Mouse (Mus musculus) brain, embryonic 14.5 days (tissue): ENCODE results near the gene Tmbim6. TPM values are rescaled to one million over a fixed set of nuclear protein-coding genes. Genes with fewer than 3 reads are reported as not detected.
"Not testable (repeated sequence)": the region's sequence is repeated elsewhere in the genome, so short reads cannot be mapped to it uniquely, and the experiment has no call there.

Experiments used
- DNase-seq: peaks from one replicate; pipeline ENCODE4 v3.0.0-alpha.2; 2011; ENCODE audit warnings: low read depth
- CTCF ChIP-seq: fragments of 200-500 bp; IDR thresholded peaks from 2 replicates; pipeline ENCODE4 v1.5.1; 2012; ENCODE audit warnings: inconsistent platforms, mild to moderate bottlenecking, moderate library complexity, borderline replicate concordance; ENCODE audit not compliant: insufficient read depth, insufficient read length; ENCODE audit errors: extremely low read depth
- POLR2A ChIP-seq: fragments of 200-500 bp; IDR thresholded peaks from 2 replicates; pipeline ENCODE4 v1.6.1; 2012; ENCODE audit warnings: mild to moderate bottlenecking, inconsistent platforms, borderline replicate concordance; ENCODE audit not compliant: poor library complexity, insufficient read depth, insufficient read length, severe bottlenecking; ENCODE audit errors: extremely low read depth
- polyA plus RNA-seq: library from polyadenylated mRNA; depleted of rRNA; stranded (reverse); fragments of >200 nt; gene quantifications from 2 replicates; pipeline ENCODE4 v1.2.3, GENCODE M21; 2012

Tmbim6 gene
- polyA plus RNA-seq, 1 experiment: 214 TPM

DNA sequence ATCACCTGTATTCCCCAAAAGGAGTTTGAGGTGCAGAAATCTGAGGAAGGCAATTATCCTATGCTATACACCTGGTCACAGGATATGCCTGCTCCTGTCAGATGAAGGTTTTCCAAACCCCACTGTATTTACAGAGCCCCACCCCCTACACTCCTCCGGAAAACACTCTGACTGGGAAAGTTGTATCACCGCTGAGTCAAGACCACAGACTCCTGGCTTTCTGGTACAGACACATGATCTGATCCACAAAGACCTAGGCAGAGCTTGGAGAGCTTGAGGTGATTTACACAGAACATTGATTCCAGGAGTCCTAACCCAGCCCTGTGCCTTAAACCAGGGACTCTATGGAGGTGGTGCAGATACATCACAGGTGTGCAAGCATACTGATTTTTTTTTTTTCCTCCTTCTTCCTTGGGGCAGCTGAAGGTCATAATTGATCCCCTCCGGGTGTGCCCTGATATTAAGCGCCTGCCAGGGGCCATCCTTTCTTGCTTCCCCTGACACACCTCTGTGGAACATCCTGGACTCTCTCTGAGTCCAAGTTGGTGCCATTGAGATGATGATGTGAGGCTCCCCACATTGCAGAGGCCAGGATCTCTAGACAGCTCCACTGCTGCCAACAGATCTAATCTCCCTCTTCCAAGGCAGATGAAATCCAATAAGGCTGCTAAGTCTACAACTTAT lies 24.0 kb upstream of the Tmbim6 start:
- TF ChIP-seq CTCF: no peak
- no peak for TF ChIP-seq POLR2A
- DNase-seq: no peak

DNA sequence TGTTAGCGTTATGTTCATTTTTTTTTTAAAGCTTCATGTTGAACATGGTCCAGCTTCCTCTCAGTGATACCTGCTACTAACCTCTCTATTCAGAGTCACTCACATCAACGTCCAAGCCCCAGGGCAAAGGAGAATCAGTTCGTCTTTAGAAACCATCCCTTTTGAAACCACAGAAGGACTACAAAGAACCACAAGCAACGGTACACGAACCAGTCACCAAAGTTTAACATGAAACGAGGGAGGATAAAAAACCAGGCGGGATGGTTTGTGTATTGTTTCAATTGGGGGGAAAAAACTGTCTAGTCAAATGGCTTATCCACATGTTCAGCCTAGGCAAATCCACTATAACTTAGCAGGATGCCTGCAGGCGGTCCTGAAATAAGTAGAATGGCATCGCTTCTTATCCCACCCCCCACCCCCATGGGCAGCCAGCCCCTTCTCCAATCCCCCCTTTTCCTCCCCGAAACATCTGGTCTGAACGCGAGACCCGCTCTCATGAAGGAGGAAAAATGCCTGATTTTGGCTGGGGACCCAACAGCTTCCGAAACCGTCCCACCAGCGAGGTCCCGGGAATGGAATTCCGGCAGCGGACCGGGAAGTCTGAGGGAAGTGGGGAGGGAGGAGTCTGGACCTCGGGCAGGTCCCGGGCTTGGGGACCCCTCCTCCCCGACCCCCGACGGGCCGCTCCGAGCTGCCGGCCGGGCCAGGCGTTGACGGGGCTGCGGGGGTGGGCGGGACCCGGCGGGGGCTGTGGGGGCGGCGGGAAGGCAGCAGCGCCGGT lies 23.1 kb upstream of the Tmbim6 start:
- peak; percentile 39 for DNase-seq
- TF ChIP-seq CTCF (no peak), POLR2A (no peak)

DNA sequence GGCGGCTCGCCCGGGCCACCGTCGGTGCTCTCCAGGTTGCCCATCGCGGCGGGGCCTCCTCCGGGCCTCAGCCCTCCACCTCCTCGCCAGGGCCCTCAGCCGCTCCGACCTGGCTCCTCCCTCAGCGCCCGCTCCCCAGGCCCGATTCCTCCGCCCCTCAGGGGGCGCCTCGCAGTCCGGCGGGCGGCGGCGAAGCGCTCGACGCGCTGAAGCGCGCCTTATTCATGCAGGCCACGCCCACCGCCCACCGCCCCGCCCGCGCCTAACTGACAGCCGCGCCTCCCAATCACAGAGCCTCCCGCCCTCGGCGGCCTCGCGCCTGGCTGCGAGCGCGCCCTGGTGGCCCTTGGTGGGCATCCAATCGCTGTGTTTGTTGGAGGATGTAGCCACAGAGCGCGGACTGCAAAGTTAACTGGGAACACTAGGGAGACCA lies 22.4 kb upstream of the Tmbim6 start, which contains the start of gene Fmnl3:
Gene Fmnl3 (minus strand): TSS at position 224 of the 433 bp plus-strand sequence.
- peak; percentile 98 for DNase-seq
- TF ChIP-seq CTCF: peak; percentile 66
- TF ChIP-seq POLR2A: peak; percentile 93

DNA sequence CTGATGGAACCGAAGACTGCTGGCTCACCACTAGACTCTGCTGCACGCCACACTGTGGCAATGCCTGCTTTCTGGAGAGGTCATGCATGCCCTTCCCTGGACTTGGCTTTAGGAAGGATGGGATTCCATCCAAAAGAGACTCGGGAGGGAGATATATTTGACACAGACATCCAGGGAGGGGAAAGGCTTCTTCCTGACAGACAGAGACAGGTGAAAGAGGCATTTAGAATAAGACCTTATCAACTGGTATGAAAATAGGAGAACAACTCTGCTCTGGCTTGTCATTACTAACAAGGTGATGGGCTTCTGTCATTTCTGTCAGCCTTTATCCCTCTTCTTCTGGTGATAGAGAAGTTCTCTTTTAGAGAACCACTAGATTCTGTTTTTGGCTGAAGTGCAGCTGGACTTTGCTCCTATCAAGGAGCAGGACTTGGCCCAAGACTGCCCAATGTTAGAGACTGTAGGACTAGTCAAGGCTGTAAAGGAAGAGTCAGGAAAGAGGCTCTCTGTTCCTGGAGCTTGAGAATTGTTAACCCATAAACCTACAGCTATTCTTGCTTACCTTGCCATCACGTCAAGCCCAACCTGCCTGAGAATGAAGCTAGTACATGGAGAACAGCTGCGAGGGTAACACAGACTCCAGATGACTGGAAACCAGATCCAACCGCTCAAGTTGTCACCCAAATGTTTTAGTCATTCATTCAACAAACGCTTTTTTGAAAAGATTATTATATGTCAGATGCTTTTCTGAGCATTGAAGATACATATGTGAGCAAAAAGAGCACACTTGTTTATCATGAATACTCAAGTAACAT lies 20.9 kb upstream of the Tmbim6 start:
- TF ChIP-seq POLR2A (no peak), CTCF (no peak)
- DNase-seq: no peak

DNA sequence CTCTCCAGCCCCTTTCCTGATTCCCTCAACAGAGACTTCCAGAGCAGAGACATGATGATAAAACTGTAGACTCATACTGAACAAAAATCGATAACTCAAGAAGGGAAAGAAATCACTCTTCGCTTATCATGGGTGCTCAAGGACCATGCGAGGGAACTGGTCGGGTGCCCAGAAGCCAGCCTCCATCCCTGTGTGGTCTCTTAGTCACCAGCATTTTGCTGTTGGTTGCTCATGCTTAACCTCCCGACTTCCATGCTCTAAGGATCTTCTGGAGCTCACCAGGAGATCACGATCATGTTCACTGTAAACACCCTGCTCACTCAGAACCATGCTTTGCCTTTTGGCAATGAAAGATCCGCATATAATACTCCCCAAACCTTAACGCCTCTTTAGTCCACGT lies 19.9 kb upstream of the Tmbim6 start:
- DNase-seq: no peak
- TF ChIP-seq POLR2A (no peak), CTCF (no peak)

DNA sequence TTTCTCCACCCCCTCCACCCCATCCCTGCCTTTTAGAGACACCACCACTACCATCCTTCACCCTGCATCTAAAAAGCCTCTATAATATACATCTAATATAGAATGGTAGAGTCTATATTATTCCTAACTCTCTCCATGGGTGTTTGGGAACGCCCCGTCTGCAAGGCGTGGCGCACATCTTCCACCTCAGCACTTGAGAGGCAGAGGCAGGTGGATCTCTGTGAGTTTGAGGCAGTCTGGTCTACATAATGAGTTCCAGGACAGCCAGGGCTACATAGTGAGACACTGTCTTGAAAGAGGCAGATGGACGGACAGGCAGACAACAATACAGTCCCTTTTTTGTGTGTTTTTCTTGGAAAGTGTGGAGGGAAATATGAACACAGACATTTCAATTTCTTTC lies 17.6 kb upstream of the Tmbim6 start:
- no peak for DNase-seq
- TF ChIP-seq POLR2A: no peak
- no peak for TF ChIP-seq CTCF

DNA sequence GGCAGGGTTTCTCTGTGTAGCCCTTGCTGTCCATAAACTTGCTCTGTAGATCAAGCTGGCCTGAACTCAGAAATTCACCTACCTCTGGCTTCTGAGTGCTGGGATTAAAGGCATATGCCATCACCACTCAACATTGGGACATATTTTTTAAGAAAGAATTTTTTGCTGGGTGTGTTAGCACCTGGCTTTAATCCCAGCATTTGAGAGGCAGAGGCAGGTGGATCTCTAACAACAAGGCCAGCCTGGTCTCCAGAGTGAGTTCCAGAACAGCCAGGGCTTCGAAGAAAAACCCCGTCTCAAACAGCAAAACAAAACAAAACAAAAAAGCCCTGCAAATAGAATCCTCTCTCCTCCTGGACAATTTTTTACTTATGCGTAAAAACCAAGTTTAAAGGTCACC lies 17.1 kb upstream of the Tmbim6 start:
- no peak for DNase-seq
- TF ChIP-seq POLR2A (no peak), CTCF (no peak)

DNA sequence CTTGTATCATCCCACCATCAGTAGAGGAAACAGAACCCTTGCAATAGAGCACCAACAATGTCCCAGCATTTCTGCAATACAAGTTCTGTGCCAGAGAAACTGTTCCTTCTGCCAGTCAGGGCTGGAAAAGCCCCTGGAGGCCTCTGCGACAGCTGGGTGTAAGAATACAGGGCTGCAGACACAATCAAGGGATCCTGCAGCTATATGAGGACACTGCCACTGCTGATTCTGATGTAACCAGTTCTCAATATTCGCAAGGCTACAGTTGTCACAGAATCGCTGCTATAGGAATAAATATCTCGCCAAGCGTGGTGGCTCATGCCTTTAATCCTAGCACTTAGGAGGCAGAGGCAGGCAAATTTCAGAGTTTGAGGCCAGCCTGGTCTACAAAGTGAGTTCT lies 16.4 kb upstream of the Tmbim6 start:
- DNase-seq: no peak
- TF ChIP-seq POLR2A (no peak), CTCF (no peak)

DNA sequence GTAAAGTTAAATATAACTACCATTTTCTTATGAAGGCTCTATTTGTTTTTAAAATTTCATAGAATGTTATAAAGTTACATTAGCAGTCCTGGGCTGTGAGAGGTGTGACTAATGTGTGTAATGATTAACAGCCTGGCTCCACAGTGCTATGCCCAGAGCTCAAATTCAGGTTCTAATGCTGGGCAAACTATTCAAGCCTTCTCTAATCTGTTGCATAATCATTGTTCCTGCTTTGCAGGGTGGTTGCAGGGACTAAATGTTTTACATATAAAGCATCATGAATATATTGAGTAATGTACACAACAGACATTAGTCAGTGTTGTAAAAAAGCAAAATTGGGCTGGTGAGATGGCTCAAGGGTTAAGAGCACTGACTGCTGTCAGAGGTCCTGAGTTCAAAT lies 9.8 kb upstream of the Tmbim6 start:
- TF ChIP-seq POLR2A: no peak
- TF ChIP-seq CTCF: no peak
- no peak for DNase-seq

DNA sequence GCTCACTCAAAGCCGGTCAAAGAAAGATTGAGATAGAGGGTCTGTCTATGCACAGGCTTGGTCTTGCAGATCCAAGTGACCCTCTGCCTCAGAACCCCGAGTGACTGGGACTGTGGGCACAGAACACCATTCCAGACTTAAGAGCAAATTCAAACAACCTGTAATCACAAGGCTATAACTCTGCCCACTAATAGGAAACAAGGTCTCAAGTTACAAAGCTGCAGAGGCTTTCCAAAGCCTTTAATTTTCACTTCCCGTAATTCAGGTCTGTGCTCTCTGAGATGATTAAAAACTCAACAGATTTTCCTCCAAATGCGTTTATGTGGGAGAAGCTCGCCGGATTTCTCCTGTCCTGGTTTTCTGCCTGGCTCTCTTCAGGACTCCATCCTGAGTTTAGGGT lies 8.6 kb upstream of the Tmbim6 start:
- TF ChIP-seq CTCF (no peak), POLR2A (no peak)
- DNase-seq: no peak

DNA sequence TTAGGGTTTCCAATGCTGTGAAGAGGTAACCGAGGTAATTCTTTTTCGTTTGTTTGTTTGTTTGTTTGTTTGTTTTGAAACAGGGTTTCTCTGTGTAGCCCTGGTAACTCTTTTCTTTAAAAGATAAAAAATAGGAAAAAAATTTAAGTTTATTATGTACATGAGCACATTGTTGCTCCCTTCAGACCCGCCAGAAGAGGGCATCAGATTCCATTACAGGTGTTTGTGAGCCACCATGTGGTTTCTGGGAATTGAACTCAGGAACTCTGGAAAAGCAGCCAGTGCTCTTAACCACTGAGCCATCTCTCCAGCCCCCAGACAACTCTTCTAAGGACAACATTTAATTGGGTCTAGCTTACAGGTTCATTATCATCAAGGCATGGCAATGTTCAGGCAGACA lies 6.6 kb upstream of the Tmbim6 start:
- DNase-seq: not testable (repeated sequence)

DNA sequence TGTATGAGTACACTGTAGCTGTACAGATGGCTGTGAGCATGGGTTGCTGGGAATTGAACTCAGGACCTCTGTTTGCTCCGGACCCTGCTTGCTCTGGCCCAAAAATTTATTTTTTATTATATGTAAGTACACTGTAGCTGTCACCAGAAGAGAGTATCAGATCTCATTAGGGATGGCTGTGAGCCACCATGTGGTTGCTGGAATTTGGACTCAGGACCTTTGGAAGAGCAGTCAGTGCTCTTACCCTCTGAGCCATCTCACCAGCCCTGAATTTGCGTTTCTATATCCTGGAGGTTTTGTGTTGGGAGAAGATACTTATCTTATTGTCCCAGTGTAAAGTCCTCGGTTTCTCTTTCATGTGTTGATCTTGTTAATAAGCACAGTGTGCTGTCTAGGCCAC lies 5.9 kb upstream of the Tmbim6 start:
- DNase-seq: no peak
- TF ChIP-seq POLR2A (no peak), CTCF (no peak)

DNA sequence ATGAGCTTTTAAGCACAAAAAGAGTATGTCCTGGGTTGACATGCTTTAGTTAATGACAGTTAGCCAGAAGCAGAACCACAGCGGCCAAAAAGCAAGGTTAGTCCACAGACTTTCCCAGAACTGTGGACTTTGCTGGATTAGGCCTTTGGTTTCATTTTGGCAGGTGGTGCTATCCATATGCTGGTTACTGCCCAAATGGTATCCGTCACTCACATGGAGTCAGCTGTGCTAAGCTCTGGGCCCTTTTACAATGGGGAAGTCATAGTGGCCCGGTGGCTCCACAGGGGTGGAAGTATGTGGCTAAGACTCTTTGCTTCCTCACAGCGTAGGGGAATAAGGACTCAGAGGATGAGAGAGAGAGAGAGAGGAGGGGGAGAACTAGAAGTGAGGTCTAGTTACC lies 4.7 kb upstream of the Tmbim6 start:
- TF ChIP-seq POLR2A: no peak
- TF ChIP-seq CTCF: no peak
- no peak for DNase-seq

DNA sequence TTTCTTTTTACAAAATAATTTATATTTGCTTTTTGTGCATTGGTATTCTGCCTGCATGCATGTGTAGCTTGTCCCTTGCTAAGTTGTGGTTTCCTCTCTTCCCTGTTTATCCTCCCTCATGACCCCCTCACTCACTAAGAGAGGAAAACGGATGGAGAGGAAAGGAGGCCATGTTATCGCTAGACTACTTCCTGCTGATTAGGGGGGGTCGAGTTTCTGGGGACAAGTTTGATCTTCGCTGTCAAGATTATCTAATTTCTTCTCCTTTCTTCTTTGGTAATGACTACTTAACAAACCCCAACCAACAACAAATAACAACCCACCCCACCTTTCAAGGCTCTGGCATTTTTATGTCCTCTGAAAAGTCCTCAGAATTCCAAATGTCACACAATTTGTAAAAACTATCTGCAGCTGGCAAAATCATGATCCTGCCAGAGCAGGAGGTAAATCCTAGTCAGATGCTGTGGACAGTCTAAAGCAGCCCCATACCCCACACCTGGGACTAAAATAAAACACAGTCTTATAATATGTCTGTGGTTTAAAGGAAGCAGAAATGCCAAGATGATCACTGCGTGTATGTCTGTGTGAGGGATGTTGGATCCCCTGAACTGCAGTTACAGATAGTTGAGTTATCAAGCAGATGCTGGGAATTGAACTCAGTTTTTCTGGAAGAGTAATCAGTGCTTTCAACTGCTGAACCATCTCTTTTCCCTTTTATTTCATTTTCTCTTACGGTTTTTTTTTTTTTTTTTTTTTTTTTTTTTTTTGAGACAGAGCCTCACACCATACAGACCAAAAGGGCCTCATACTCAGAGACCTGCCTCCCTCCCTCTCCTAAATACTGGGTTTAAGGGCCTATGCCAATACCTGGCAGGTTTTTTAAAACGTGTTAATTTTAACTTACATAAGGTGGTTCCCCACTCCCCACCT lies 1.9 kb upstream of the Tmbim6 start:
- no peak for DNase-seq
- no peak for TF ChIP-seq CTCF
- no peak for TF ChIP-seq POLR2A
